Mouse (Mus musculus): Measurements from ENCODE around the gene Gm49369. TPM values are rescaled to one million over a fixed set of nuclear protein-coding genes. Genes with fewer than 3 reads are reported as not detected.

The Gm49369 gene
- total RNA-seq, 1 experiment: 17.8 TPM

GRCm38 (mm10) chr7:142371768-142372661 is 10.5 kb downstream of the Gm49369 start:
- peaks cover 14% of the 10 kb centered on the region for H3K36me3 ChIP-seq (ENCODE audit: control insufficient read depth, insufficient read depth, low read length, poor library complexity, severe bottlenecking)
- in situ Hi-C loops (cut with MboI; ENCODE audit: low sequenced_read_pairs in 2 of 2, unreplicated experiment in 2 of 2): no loop called here
- H3K27ac ChIP-seq (ENCODE audit: insufficient read depth, low read depth, low read length, poor library complexity, severe bottlenecking): no peak overlapping the region
- TF ChIP-seq HCFC1 (IDR thresholded peaks at IDR 0.05; ENCODE audit: borderline replicate concordance, insufficient read depth, low read length) (no peak), MAFK (IDR thresholded peaks at IDR 0.05; ENCODE audit: insufficient read depth, low read depth, low read length) (no peak), ZC3H11A (IDR thresholded peaks at IDR 0.05; ENCODE audit: borderline replicate concordance, low read depth, low read length) (no peak), CHD2 (IDR thresholded peaks at IDR 0.05; ENCODE audit: low read depth, low read length) (no peak), ZNF384 (IDR thresholded peaks at IDR 0.05; ENCODE audit: low read depth, low read length) (no peak)
- no peak for DNase-seq (ENCODE audit: low read depth, low spot score)
- H3K4me3 ChIP-seq (ENCODE audit: insufficient read depth in 1 of 2, low read depth in 1 of 2, low read length in 2 of 2, poor library complexity in 1 of 2, severe bottlenecking in 1 of 2): peak overlapping the region; percentile 65 to 70
- H3K4me1 ChIP-seq (ENCODE audit: control insufficient read depth in 2 of 2, insufficient read depth in 2 of 2, low read length in 2 of 2, poor library complexity in 1 of 2): peaks cover 0 to 8% of the 10 kb centered on the region in 2 experiments; a peak in 2 of 4 replicates
- H3K9ac ChIP-seq (ENCODE audit: insufficient read depth, low read depth, low read length, poor library complexity, severe bottlenecking): peak overlapping the region; percentile 1; the same call in 1 of the 2 replicates
- no peaks in the 10 kb centered on the region for H3K9me3 ChIP-seq (ENCODE audit: control insufficient read depth, insufficient read depth, low read depth, low read length)

GRCm38 (mm10) chr7:142371398-142371767 is 11.1 kb downstream of the Gm49369 start:
- DNase-seq (ENCODE audit: low read depth, low spot score): no peak
- H3K27ac ChIP-seq (ENCODE audit: insufficient read depth, low read depth, low read length, poor library complexity, severe bottlenecking): no peak overlapping the region

GRCm38 (mm10) chr7:142370937-142371336 is 11.5 kb downstream of the Gm49369 start:
- no peak overlapping the region for H3K27ac ChIP-seq (ENCODE audit: insufficient read depth, low read depth, low read length, poor library complexity, severe bottlenecking)
- H3K4me1 ChIP-seq (ENCODE audit: control insufficient read depth in 2 of 2, insufficient read depth in 2 of 2, low read length in 2 of 2, poor library complexity in 1 of 2): peaks cover 0 to 8% of the 10 kb centered on the region in 2 experiments; a peak in 2 of 4 replicates
- no peak overlapping the region; a peak in 1 of 4 replicates for H3K4me3 ChIP-seq (ENCODE audit: insufficient read depth in 1 of 2, low read depth in 1 of 2, low read length in 2 of 2, poor library complexity in 1 of 2, severe bottlenecking in 1 of 2)
- peaks cover 3% of the 10 kb centered on the region; the same call in 1 of the 2 replicates for H3K36me3 ChIP-seq (ENCODE audit: control insufficient read depth, insufficient read depth, low read length, poor library complexity, severe bottlenecking)
- H3K9ac ChIP-seq (ENCODE audit: insufficient read depth, low read depth, low read length, poor library complexity, severe bottlenecking): no peak overlapping the region
- TF ChIP-seq MAFK (IDR thresholded peaks at IDR 0.05; ENCODE audit: insufficient read depth, low read depth, low read length) (no peak), ZNF384 (IDR thresholded peaks at IDR 0.05; ENCODE audit: low read depth, low read length) (no peak), CHD2 (IDR thresholded peaks at IDR 0.05; ENCODE audit: low read depth, low read length) (no peak), ZC3H11A (IDR thresholded peaks at IDR 0.05; ENCODE audit: borderline replicate concordance, low read depth, low read length) (no peak), HCFC1 (IDR thresholded peaks at IDR 0.05; ENCODE audit: borderline replicate concordance, insufficient read depth, low read length) (no peak)
- H3K9me3 ChIP-seq (ENCODE audit: control insufficient read depth, insufficient read depth, low read depth, low read length): no peaks in the 10 kb centered on the region
- DNase-seq (ENCODE audit: low read depth, low spot score): no peak
- in situ Hi-C loops (cut with MboI; ENCODE audit: low sequenced_read_pairs in 2 of 2, unreplicated experiment in 2 of 2): no loop called here

More at GRCm38 (mm10) chr7:142371398-142371767, 11.1 kb downstream of the Gm49369 start:
- Histone ChIP-seq H3K36me3 (ENCODE audit: control insufficient read depth, insufficient read depth, low read length, poor library complexity, severe bottlenecking) (peaks cover 7% of the 10 kb centered on the region; the same call in 1 of the 2 replicates), H3K9me3 (ENCODE audit: control insufficient read depth, insufficient read depth, low read depth, low read length) (no peaks in the 10 kb centered on the region), H3K4me3 (ENCODE audit: insufficient read depth in 1 of 2, low read depth in 1 of 2, low read length in 2 of 2, poor library complexity in 1 of 2, severe bottlenecking in 1 of 2) (peak overlapping the region; percentile 65 to 70; a peak in 3 of 4 replicates), H3K4me1 (ENCODE audit: control insufficient read depth in 2 of 2, insufficient read depth in 2 of 2, low read length in 2 of 2, poor library complexity in 1 of 2) (peaks cover 0 to 8% of the 10 kb centered on the region in 2 experiments; a peak in 2 of 4 replicates), H3K9ac (ENCODE audit: insufficient read depth, low read depth, low read length, poor library complexity, severe bottlenecking) (no peak overlapping the region)
- TF ChIP-seq ZC3H11A (IDR thresholded peaks at IDR 0.05; ENCODE audit: borderline replicate concordance, low read depth, low read length): no peak
- TF ChIP-seq HCFC1 (IDR thresholded peaks at IDR 0.05; ENCODE audit: borderline replicate concordance, insufficient read depth, low read length): no peak
- TF ChIP-seq CHD2 (IDR thresholded peaks at IDR 0.05; ENCODE audit: low read depth, low read length): no peak
- TF ChIP-seq ZNF384 (IDR thresholded peaks at IDR 0.05; ENCODE audit: low read depth, low read length): no peak
- no peak for TF ChIP-seq MAFK (IDR thresholded peaks at IDR 0.05; ENCODE audit: insufficient read depth, low read depth, low read length)
- in situ Hi-C loops (cut with MboI; ENCODE audit: low sequenced_read_pairs in 2 of 2, unreplicated experiment in 2 of 2): no loop called here

- H3K4me1 ChIP-seq (ENCODE audit: control insufficient read depth in 2 of 2, insufficient read depth in 2 of 2, low read length in 2 of 2, poor library complexity in 1 of 2): peaks cover 0 to 8% of the 10 kb centered on the region in 2 experiments; a peak in 2 of 4 replicates
- H3K36me3 ChIP-seq (ENCODE audit: control insufficient read depth, insufficient read depth, low read length, poor library complexity, severe bottlenecking): no peaks in the 10 kb centered on the region
- H3K27ac ChIP-seq (ENCODE audit: insufficient read depth, low read depth, low read length, poor library complexity, severe bottlenecking): no peak overlapping the region
- no peaks in the 10 kb centered on the region for H3K9me3 ChIP-seq (ENCODE audit: control insufficient read depth, insufficient read depth, low read depth, low read length)
- no peak for TF ChIP-seq MAFK (IDR thresholded peaks at IDR 0.05; ENCODE audit: insufficient read depth, low read depth, low read length)
- TF ChIP-seq ZC3H11A (IDR thresholded peaks at IDR 0.05; ENCODE audit: borderline replicate concordance, low read depth, low read length): no peak
- TF ChIP-seq HCFC1 (IDR thresholded peaks at IDR 0.05; ENCODE audit: borderline replicate concordance, insufficient read depth, low read length): no peak
- TF ChIP-seq CHD2 (IDR thresholded peaks at IDR 0.05; ENCODE audit: low read depth, low read length): no peak
- no peak for TF ChIP-seq ZNF384 (IDR thresholded peaks at IDR 0.05; ENCODE audit: low read depth, low read length)
- H3K4me3 ChIP-seq (ENCODE audit: insufficient read depth in 1 of 2, low read depth in 1 of 2, low read length in 2 of 2, poor library complexity in 1 of 2, severe bottlenecking in 1 of 2): no peak overlapping the region
- in situ Hi-C loops (cut with MboI; ENCODE audit: low sequenced_read_pairs in 2 of 2, unreplicated experiment in 2 of 2): no loop called here
- DNase-seq (ENCODE audit: low read depth, low spot score): no peak
- no peak overlapping the region for H3K9ac ChIP-seq (ENCODE audit: insufficient read depth, low read depth, low read length, poor library complexity, severe bottlenecking)
Measured at GRCm38 (mm10) chr7:142369820-142370219, 12.6 kb downstream of the Gm49369 start.

All from ES-E14 (cell line).